Mouse (Mus musculus): ENCODE data around the gene Dnm1. TPM values are rescaled to one million over a fixed set of nuclear protein-coding genes. Genes with fewer than 3 reads are reported as not detected.

The Dnm1 gene
- polyA plus RNA-seq (2012; rRNA removed): 2.3 and 3.7 TPM in 2 replicates

GRCm38 (mm10) chr2:32353007-32353542, at the start of gene Dnm1:
Dnm1 (minus strand) TSS chr2:32353338.

GRCm38 (mm10) chr2:32395484-32395945, 42.4 kb upstream of the Dnm1 start, which contains the start of gene Ptges2:
Ptges2 (plus strand) TSS chr2:32395896.

GRCm38 (mm10) chr2:32387706-32388490, 34.8 kb upstream of the Dnm1 start, which contains the start of gene Lcn2:
Lcn2 (minus strand) TSS chr2:32388252.

GRCm38 (mm10) chr2:32381775-32382223, 28.7 kb upstream of the Dnm1 start, which contains the start of gene 1110008P14Rik:
1110008P14Rik (minus strand) TSS chr2:32381938.

GRCm38 (mm10) chr2:32352151-32353006, 759 bp downstream of the Dnm1 start, which contains the start of gene Ciz1:
Ciz1 (plus strand) TSS chr2:32352327.

GRCm38 (mm10) chr2:32287923-32288367, 65.2 kb downstream of the Dnm1 start, which contains the start of gene Swi5:
Swi5 (minus strand) TSS chr2:32288075.

GRCm38 (mm10) chr2:32287334-32287840, 65.8 kb downstream of the Dnm1 start, which contains the start of gene Golga2:
Golga2 (plus strand) TSS chr2:32287384.

GRCm38 (mm10) chr2:32259657-32260417, 93.3 kb downstream of the Dnm1 start, which contains the start of gene Uck1:
Uck1 (minus strand) TSS chr2:32260159.

Other genes with a start within 250 kb of the Dnm1 start
- gene Prrc2b, start 202.3 kb downstream of the Dnm1 start, polyA plus RNA-seq (2012; rRNA removed): 6.6 and 7.7 TPM in 2 replicates
- gene Pomt1, start 116.7 kb downstream of the Dnm1 start, polyA plus RNA-seq (2012; rRNA removed): 7.8 and 10.0 TPM in 2 replicates
- 14.5 and 17.8 TPM in 2 replicates for gene Uck1, start 93.2 kb downstream of the Dnm1 start, polyA plus RNA-seq (2012; rRNA removed)
- 12.7 and 14.0 TPM in 2 replicates for gene Golga2, start 66.0 kb downstream of the Dnm1 start, polyA plus RNA-seq (2012; rRNA removed)
- gene Swi5, start 65.3 kb downstream of the Dnm1 start, polyA plus RNA-seq (2012; rRNA removed): 137 and 138 TPM in 2 replicates
- gene Ciz1, start 1.0 kb downstream of the Dnm1 start, polyA plus RNA-seq (2012; rRNA removed): 35.9 and 39.0 TPM in 2 replicates
- gene 1110008P14Rik, start 28.6 kb upstream of the Dnm1 start, polyA plus RNA-seq (2012; rRNA removed): 29.5 and 36.7 TPM in 2 replicates
- 28.8 and 40.4 TPM in 2 replicates for gene Lcn2, start 34.9 kb upstream of the Dnm1 start, polyA plus RNA-seq (2012; rRNA removed)
- 11.0 and 11.2 TPM in 2 replicates for gene Ptges2, start 42.6 kb upstream of the Dnm1 start, polyA plus RNA-seq (2012; rRNA removed)
- 1.1 and 1.2 TPM in 2 replicates for gene Naif1, start 97.1 kb upstream of the Dnm1 start, polyA plus RNA-seq (2012; rRNA removed)
- 5.9 TPM in 2 replicates for gene Slc25a25, start 98.1 kb upstream of the Dnm1 start, polyA plus RNA-seq (2012; rRNA removed)
- gene Fam102a, start 182.0 kb upstream of the Dnm1 start, polyA plus RNA-seq (2012; rRNA removed): 0.90 and 0.97 TPM in 2 replicates
- gene Dpm2, start 217.5 kb upstream of the Dnm1 start, polyA plus RNA-seq (2012; rRNA removed): 47.8 and 53.3 TPM in 2 replicates
- gene Pip5kl1, start 221.5 kb upstream of the Dnm1 start, polyA plus RNA-seq (2012; rRNA removed): 0.01 and 0.14 TPM in 2 replicates
- gene 9430097D07Rik, start 222.3 kb upstream of the Dnm1 start, polyA plus RNA-seq (2012; rRNA removed): not detected in 2 replicates
- gene St6galnac4, start 233.8 kb upstream of the Dnm1 start, polyA plus RNA-seq (2012; rRNA removed): 5.3 and 5.4 TPM in 2 replicates
- 9.7 and 11.1 TPM in 2 replicates for gene St6galnac6, start 246.4 kb upstream of the Dnm1 start, polyA plus RNA-seq (2012; rRNA removed)

Measured in liver, embryonic 14 days (tissue).